Mouse (Mus musculus): ENCODE measurements at regions not wholly inside any gene's neighbourhood (a gene's known extent, or its start where the extent isn't known, plus 50 kb on each side); places are given as distances from the start of the nearest gene placed in this dataset.

DNA sequence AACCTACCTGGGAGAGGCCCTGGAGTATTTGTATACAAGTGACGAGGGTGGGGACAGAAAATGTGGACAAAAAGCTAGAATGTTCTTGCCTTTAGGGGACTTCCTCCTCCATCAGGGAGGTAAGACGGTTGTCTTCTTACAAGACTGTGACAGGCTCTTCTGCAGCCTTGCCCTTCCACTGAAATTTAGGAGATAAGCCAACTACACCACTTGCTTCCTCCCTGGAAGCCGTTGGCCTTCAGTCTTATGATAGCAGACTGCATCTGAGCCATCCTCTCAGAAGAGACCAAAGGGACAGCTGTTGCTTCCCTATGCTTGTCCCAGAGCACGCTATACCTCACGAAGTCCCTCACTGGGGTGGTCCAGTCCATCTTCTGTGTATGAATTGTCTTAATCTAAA, 106.5 kb upstream of the Mrps10 start:
- no peak overlapping the region for H3K4me3 ChIP-seq (replicated peaks in 1 of 3; ENCODE audit: low read depth in 2 of 3, low read length in 2 of 3, poor library complexity in 1 of 3)
- in situ Hi-C loops (cut with MboI; ENCODE audit: low pct_ligation_motif_present, low pct_unique_long_range_greater_than_20kb, low sequenced_read_pairs) (no loop called here), dilution Hi-C loops (cut with MboI; ENCODE audit: extremely low pct_ligation_motif_present, extremely low pct_unique_long_range_greater_than_20kb, low sequenced_read_pairs) (no loop called here)

DNA sequence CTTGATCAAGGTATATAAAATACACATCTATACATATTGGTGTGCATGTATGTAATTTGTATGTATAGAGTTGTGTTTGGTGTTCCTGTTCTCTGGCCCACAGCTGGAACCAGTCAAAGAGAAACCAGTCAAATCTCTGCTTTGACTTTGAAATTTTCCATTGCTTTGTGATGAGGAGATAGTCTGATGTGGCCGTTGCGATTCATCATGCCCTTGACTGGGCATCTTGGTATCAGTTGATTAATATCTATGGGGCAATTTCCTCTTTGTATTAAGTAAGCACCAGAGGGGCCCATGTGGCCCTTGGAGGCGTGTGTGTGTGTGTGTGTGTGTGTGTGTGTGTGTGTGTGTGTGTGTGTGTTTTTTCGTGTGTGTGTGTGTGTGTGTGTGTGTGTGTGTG, 107.7 kb upstream of the Mrps10 start:
- H3K27ac ChIP-seq (ENCODE audit: insufficient read depth, low read depth) = no peak overlapping the region
- H3K4me1 ChIP-seq (ENCODE audit: control insufficient read depth in 1 of 2, insufficient read depth in 2 of 2) = peaks cover 3 to 5% of the 10 kb centered on the region in 2 experiments; a peak in 2 of 4 replicates
- no peak overlapping the region for H3K4me3 ChIP-seq (replicated peaks in 1 of 3; ENCODE audit: low read depth in 2 of 3, low read length in 2 of 3, poor library complexity in 1 of 3)
- TF ChIP-seq SMC3 (IDR thresholded peaks at IDR 0.05; ENCODE audit: low read depth, low read length) = no peak
- TF ChIP-seq KAT2A (IDR thresholded peaks at IDR 0.05; ENCODE audit: insufficient replicate concordance, low read length) = no peak
- no peak for TF ChIP-seq TBP (conservative IDR thresholded peaks at IDR 0.05; ENCODE audit: low read depth, low read length)
- TF ChIP-seq RCOR1 (conservative IDR thresholded peaks at IDR 0.05; ENCODE audit: low read depth, low read length) = no peak
- TF ChIP-seq CHD1 (IDR thresholded peaks at IDR 0.05; ENCODE audit: low read depth, low read length) = no peak
- TF ChIP-seq UBTF (IDR thresholded peaks at IDR 0.05; ENCODE audit: low read depth, low read length) = no peak
- TF ChIP-seq ETS1 (conservative IDR thresholded peaks at IDR 0.05; ENCODE audit: low read depth, low read length) = no peak
- no peak for TF ChIP-seq PAX5 (IDR thresholded peaks at IDR 0.05; ENCODE audit: low read length)
- H3K9ac ChIP-seq (ENCODE audit: insufficient read depth, low read depth) = no peak overlapping the region
- dilution Hi-C loops (cut with MboI; ENCODE audit: extremely low pct_ligation_motif_present, extremely low pct_unique_long_range_greater_than_20kb, low sequenced_read_pairs) (no loop called here), in situ Hi-C loops (cut with MboI; ENCODE audit: low pct_ligation_motif_present, low pct_unique_long_range_greater_than_20kb, low sequenced_read_pairs) (no loop called here)
- H3K4me2 ChIP-seq (ENCODE audit: insufficient read depth, low read depth, poor library complexity, severe bottlenecking) = no peak overlapping the region
- peaks cover 0 to 16% of the 10 kb centered on the region in 2 experiments for H3K36me3 ChIP-seq (replicated peaks in 1 of 2; ENCODE audit: control insufficient read depth in 1 of 2, insufficient read depth in 1 of 2, low read length in 1 of 2)
- peaks cover 5% of the 10 kb centered on the region for H3K9me3 ChIP-seq (replicated peaks; ENCODE audit: low read length)
- no peaks in the 10 kb centered on the region for H3K79me2 ChIP-seq (replicated peaks; ENCODE audit: control insufficient read depth, extremely low read depth, insufficient read depth, poor library complexity, severe bottlenecking)
- no peaks in the 10 kb centered on the region for H3K27me3 ChIP-seq (replicated peaks)
- DNase-seq (ENCODE audit: extremely low read depth) = no peak

More for the DNA sequence above, 106.5 kb upstream of the Mrps10 start:
- no peaks in the 10 kb centered on the region for H3K27me3 ChIP-seq (replicated peaks)
- no peak for DNase-seq (ENCODE audit: extremely low read depth)
- no peak overlapping the region for H3K4me2 ChIP-seq (ENCODE audit: insufficient read depth, low read depth, poor library complexity, severe bottlenecking)
- peaks cover 5% of the 10 kb centered on the region for H3K9me3 ChIP-seq (replicated peaks; ENCODE audit: low read length)
- no peak overlapping the region for H3K27ac ChIP-seq (ENCODE audit: insufficient read depth, low read depth)
- H3K9ac ChIP-seq (ENCODE audit: insufficient read depth, low read depth) = no peak overlapping the region
- no peaks in the 10 kb centered on the region for H3K79me2 ChIP-seq (replicated peaks; ENCODE audit: control insufficient read depth, extremely low read depth, insufficient read depth, poor library complexity, severe bottlenecking)
- TF ChIP-seq E2F4 (IDR thresholded peaks at IDR 0.05; ENCODE audit: insufficient replicate concordance, low read depth, low read length) = no peak
- TF ChIP-seq CTCF (conservative IDR thresholded peaks at IDR 0.05 in 1 of 2, IDR thresholded peaks at IDR 0.05 in 1 of 2; ENCODE audit: low read depth in 2 of 2, low read length in 2 of 2) = no peak
- TF ChIP-seq RAD21 (IDR thresholded peaks at IDR 0.05; ENCODE audit: low read depth, low read length) = no peak
- TF ChIP-seq JUND (conservative IDR thresholded peaks at IDR 0.05; ENCODE audit: low read depth, low read length) = no peak
- H3K4me1 ChIP-seq (ENCODE audit: control insufficient read depth in 1 of 2, insufficient read depth in 2 of 2) = peaks cover 3 to 5% of the 10 kb centered on the region in 2 experiments; a peak in 2 of 4 replicates
- H3K36me3 ChIP-seq (replicated peaks in 1 of 2; ENCODE audit: control insufficient read depth in 1 of 2, insufficient read depth in 1 of 2, low read length in 1 of 2) = peaks cover 0 to 16% of the 10 kb centered on the region in 2 experiments

DNA sequence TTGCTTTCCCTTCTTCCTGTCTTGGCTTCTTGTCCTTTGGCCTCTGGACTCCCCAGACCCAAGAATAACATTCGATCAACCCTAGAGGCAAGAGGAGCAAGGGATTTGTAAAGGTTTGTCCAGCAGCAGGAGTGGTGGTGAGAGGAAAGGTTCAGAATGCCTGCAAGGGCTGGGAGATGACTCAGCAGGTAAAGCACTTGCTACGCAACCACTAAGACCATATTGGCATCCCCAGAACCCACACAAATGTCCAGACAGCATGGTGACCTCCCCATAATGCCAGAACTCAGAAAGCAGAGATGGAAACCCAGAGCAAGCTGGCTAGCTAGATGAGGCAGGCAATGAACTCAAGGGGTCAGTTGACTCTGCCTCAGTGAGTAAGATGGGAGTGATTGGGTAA, 110.4 kb upstream of the Mrps10 start:
- dilution Hi-C loops (cut with MboI; ENCODE audit: extremely low pct_ligation_motif_present, extremely low pct_unique_long_range_greater_than_20kb, low sequenced_read_pairs) (no loop called here), in situ Hi-C loops (cut with MboI; ENCODE audit: low pct_ligation_motif_present, low pct_unique_long_range_greater_than_20kb, low sequenced_read_pairs) (no loop called here)
- Histone ChIP-seq H3K4me1 (ENCODE audit: control insufficient read depth in 1 of 2, insufficient read depth in 2 of 2) (peaks cover 3 to 5% of the 10 kb centered on the region in 2 experiments; a peak in 2 of 4 replicates), H3K4me2 (ENCODE audit: insufficient read depth, low read depth, poor library complexity, severe bottlenecking) (no peak overlapping the region), H3K9me3 (replicated peaks; ENCODE audit: low read length) (peaks cover 5% of the 10 kb centered on the region), H3K79me2 (replicated peaks; ENCODE audit: control insufficient read depth, extremely low read depth, insufficient read depth, poor library complexity, severe bottlenecking) (no peaks in the 10 kb centered on the region), H3K27ac (ENCODE audit: insufficient read depth, low read depth) (no peak overlapping the region), H3K4me3 (replicated peaks in 1 of 3; ENCODE audit: low read depth in 2 of 3, low read length in 2 of 3, poor library complexity in 1 of 3) (no peak overlapping the region), H3K27me3 (replicated peaks) (no peaks in the 10 kb centered on the region), H3K9ac (ENCODE audit: insufficient read depth, low read depth) (no peak overlapping the region), H3K36me3 (replicated peaks in 1 of 2; ENCODE audit: control insufficient read depth in 1 of 2, insufficient read depth in 1 of 2, low read length in 1 of 2) (peaks cover 0 to 15% of the 10 kb centered on the region in 2 experiments)
- no peak for DNase-seq (ENCODE audit: extremely low read depth)
- TF ChIP-seq MAX (IDR thresholded peaks at IDR 0.05; ENCODE audit: low read length) = no peak
- no peak for TF ChIP-seq MYC (IDR thresholded peaks at IDR 0.05; ENCODE audit: low read depth, low read length)
- no peak for TF ChIP-seq TCF12 (IDR thresholded peaks at IDR 0.05; ENCODE audit: low read depth, low read length)
- TF ChIP-seq ZNF384 (IDR thresholded peaks at IDR 0.05; ENCODE audit: low read depth, low read length) = no peak
- TF ChIP-seq MXI1 (IDR thresholded peaks at IDR 0.05; ENCODE audit: low read depth, low read length) = no peak
- no peak for TF ChIP-seq MAZ (IDR thresholded peaks at IDR 0.05; ENCODE audit: low read depth, low read length)
- no peak for TF ChIP-seq ZMIZ1 (IDR thresholded peaks at IDR 0.05; ENCODE audit: low read depth, low read length)
- no peak for TF ChIP-seq HCFC1 (IDR thresholded peaks at IDR 0.05; ENCODE audit: low read depth, low read length)
- TF ChIP-seq CHD2 (IDR thresholded peaks at IDR 0.05; ENCODE audit: low read length) = no peak
- TF ChIP-seq SMC3 (IDR thresholded peaks at IDR 0.05; ENCODE audit: low read depth, low read length) = no peak
- no peak for TF ChIP-seq MEF2A (IDR thresholded peaks at IDR 0.05; ENCODE audit: borderline replicate concordance, low read depth, low read length)

All from CH12.LX (cell line).